Mouse (Mus musculus): ENCODE results near the gene Krt78. TPM values are rescaled to one million over a fixed set of nuclear protein-coding genes. Genes with fewer than 3 reads are reported as not detected.
A peak's percentile ranks its signal among the peaks of the same experiment; 100 is the strongest.

Gene Krt78
- total and polyA plus RNA-seq, 2 experiments from 2014 or later: not detected

GRCm38 (mm10) chr15:101976023-101976422 is 21.9 kb upstream of the Krt78 start:
- H3K27ac ChIP-seq (ENCODE audit: low read depth): peak overlapping the region; percentile 79
- no peak for ATAC-seq (ENCODE audit: insufficient read depth, low read depth)
- TF ChIP-seq CTCF (IDR thresholded peaks at IDR 0.05; ENCODE audit: low read depth) (no peak), EP300 (IDR thresholded peaks at IDR 0.05; ENCODE audit: low read depth) (no peak)
- no peak overlapping the region for H3K9ac ChIP-seq (replicated peaks; ENCODE audit: low read depth, low read length)
- H3K4me2 ChIP-seq (ENCODE audit: low read depth, low read length): no peak overlapping the region
- H3K4me1 ChIP-seq (ENCODE audit: control insufficient read depth, insufficient read depth): peaks cover 15% of the 10 kb centered on the region
- no peak for DNase-seq (ENCODE audit: low spot score)
- 83% methylated on average over 5 of the region's 5 CpGs for WGBS
- peaks cover 7% of the 10 kb centered on the region; the same call in 1 of the 2 replicates for H3K27me3 ChIP-seq (ENCODE audit: control insufficient read depth, insufficient read depth, low read length)
- H3K36me3 ChIP-seq (replicated peaks; ENCODE audit: control insufficient read depth, insufficient read depth, low read length): no peaks in the 10 kb centered on the region
- H3K4me3 ChIP-seq (ENCODE audit: low read depth, low read length): no peak overlapping the region
- no peaks in the 10 kb centered on the region for H3K9me3 ChIP-seq (replicated peaks; ENCODE audit: control insufficient read depth, low read length)

DNA sequence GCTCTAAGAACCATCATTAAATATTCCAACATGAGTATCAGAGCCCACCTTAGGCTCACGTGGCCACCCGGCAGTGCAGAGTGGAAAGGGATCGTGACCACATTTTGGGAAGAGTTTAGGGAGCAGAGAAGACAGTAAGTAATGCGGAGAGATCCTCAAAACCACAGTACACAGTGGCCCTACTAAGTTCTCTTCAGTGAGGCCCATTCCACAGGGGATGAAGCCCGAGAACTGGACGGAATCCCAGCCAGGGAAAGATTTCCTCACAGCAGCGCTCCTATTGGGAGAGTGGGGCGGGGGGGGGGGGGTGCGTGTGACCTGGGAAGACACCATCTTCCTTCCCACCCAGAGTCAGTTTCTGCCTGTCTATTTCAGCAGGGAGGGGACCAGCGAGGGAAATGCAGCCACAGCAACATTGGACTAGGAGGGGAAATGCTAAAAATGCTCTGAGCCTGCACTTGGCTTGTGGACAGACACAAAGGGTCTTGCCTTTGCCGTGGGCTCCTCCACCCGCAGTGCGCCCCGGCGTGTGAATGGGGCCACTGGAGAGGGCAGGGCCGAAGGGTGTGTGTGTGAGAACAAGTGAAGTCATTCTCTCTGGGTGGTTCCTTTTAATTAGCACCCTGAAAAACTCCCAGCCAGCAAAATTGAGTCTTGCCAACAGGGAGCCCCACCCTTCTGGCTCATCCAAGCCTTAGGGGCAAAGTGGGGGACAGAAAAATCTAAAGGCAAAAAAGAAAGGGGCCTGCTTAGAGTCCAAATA is 20.2 kb upstream of the Krt78 start:
- no peak for DNase-seq (ENCODE audit: low spot score)
- Histone ChIP-seq H3K9me3 (replicated peaks; ENCODE audit: control insufficient read depth, low read length) (no peaks in the 10 kb centered on the region), H3K4me3 (ENCODE audit: low read depth, low read length) (no peak overlapping the region), H3K4me2 (ENCODE audit: low read depth, low read length) (no peak overlapping the region), H3K9ac (replicated peaks; ENCODE audit: low read depth, low read length) (no peak overlapping the region), H3K27me3 (ENCODE audit: control insufficient read depth, insufficient read depth, low read length) (peaks cover 7% of the 10 kb centered on the region; the same call in 1 of the 2 replicates), H3K4me1 (ENCODE audit: control insufficient read depth, insufficient read depth) (peaks cover 15% of the 10 kb centered on the region), H3K36me3 (replicated peaks; ENCODE audit: control insufficient read depth, insufficient read depth, low read length) (no peaks in the 10 kb centered on the region), H3K27ac (ENCODE audit: low read depth) (no peak overlapping the region)
- no peak for TF ChIP-seq CTCF (IDR thresholded peaks at IDR 0.05; ENCODE audit: low read depth)
- TF ChIP-seq EP300 (IDR thresholded peaks at IDR 0.05; ENCODE audit: low read depth): no peak
- WGBS: 44% methylated on average over 16 of the region's 16 CpGs
- no peak for ATAC-seq (ENCODE audit: insufficient read depth, low read depth)

DNA sequence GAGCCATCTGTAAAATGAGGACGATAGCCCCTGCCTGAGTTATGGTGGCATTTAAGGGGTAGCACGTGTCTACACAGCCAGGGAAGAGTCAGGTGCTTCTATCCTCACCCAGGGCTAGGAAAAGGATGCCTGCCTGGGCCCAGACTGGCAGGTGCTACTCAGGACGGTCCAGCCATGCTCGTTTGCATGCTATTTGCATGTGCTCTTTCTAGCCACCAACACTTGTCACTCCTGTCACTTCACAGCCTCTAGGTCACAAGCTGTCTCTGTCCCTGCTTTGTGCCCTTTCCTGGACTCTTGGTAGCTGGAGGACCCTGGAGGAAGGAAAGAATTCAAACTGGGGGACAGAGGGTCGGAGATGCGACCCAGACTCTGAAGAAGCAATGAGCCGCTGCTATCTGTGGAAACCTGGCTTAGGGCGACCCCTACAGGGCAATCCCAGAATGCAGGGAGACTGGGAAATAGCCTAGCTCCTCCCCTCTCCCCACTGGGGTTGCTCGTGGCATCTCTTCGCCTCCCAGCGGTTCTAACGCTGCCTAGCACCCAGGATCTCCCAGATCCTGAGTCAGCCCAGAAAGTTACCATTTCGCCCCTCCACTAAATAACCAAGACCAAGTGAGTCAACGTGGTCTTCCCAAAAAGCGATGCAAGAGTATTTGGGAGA is 19.5 kb upstream of the Krt78 start:
- no peak overlapping the region for H3K27ac ChIP-seq (ENCODE audit: low read depth)
- no peak overlapping the region for H3K4me3 ChIP-seq (ENCODE audit: low read depth, low read length)
- H3K4me2 ChIP-seq (ENCODE audit: low read depth, low read length): no peak overlapping the region
- no peak overlapping the region for H3K9ac ChIP-seq (replicated peaks; ENCODE audit: low read depth, low read length)
- TF ChIP-seq CTCF (IDR thresholded peaks at IDR 0.05; ENCODE audit: low read depth): peak; percentile 97
- no peak for TF ChIP-seq EP300 (IDR thresholded peaks at IDR 0.05; ENCODE audit: low read depth)
- no peaks in the 10 kb centered on the region for H3K36me3 ChIP-seq (replicated peaks; ENCODE audit: control insufficient read depth, insufficient read depth, low read length)
- H3K9me3 ChIP-seq (replicated peaks; ENCODE audit: control insufficient read depth, low read length): no peaks in the 10 kb centered on the region
- ATAC-seq (ENCODE audit: insufficient read depth, low read depth) (peak; percentile 45), DNase-seq (ENCODE audit: low spot score) (peak; percentile 91)
- peaks cover 7% of the 10 kb centered on the region; the same call in 1 of the 2 replicates for H3K27me3 ChIP-seq (ENCODE audit: control insufficient read depth, insufficient read depth, low read length)
- peaks cover 15% of the 10 kb centered on the region for H3K4me1 ChIP-seq (ENCODE audit: control insufficient read depth, insufficient read depth)
- WGBS: 11% methylated on average over 15 of the region's 15 CpGs

DNA sequence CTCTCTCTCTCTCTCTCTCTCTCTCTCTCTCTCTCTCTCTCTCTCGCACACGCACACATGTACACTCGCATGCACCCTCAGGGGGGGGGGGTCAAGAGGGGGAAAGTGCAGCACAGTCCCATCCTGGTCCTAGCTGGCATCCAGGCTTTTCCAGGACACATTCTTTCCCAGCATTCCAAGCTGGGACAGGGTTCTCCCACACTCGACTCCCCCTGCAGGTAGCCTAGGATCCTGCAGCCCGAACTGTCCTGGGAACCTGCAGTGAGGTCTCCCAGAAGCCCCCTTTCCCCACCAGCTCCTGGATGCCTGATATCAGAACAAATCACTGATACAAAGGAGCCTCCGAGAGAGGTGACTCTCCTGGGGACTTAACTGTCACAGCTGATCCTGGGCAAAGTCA is 16.4 kb upstream of the Krt78 start:
- no peaks in the 10 kb centered on the region for H3K36me3 ChIP-seq (replicated peaks; ENCODE audit: control insufficient read depth, insufficient read depth, low read length)
- no peaks in the 10 kb centered on the region for H3K9me3 ChIP-seq (replicated peaks; ENCODE audit: control insufficient read depth, low read length)
- H3K4me2 ChIP-seq (ENCODE audit: low read depth, low read length): no peak overlapping the region
- peaks cover 7% of the 10 kb centered on the region; the same call in 1 of the 2 replicates for H3K27me3 ChIP-seq (ENCODE audit: control insufficient read depth, insufficient read depth, low read length)
- no peak overlapping the region for H3K4me3 ChIP-seq (ENCODE audit: low read depth, low read length)
- DNase-seq (ENCODE audit: low spot score) (peak; percentile 39), ATAC-seq (ENCODE audit: insufficient read depth, low read depth) (no peak; the same call in 1 of the 2 replicates)
- TF ChIP-seq EP300 (IDR thresholded peaks at IDR 0.05; ENCODE audit: low read depth) (no peak), CTCF (IDR thresholded peaks at IDR 0.05; ENCODE audit: low read depth) (peak; percentile 75)
- H3K9ac ChIP-seq (replicated peaks; ENCODE audit: low read depth, low read length): no peak overlapping the region
- WGBS: 0% methylated on average over 3 of the region's 6 CpGs
- H3K27ac ChIP-seq (ENCODE audit: low read depth): no peak overlapping the region
- no peaks in the 10 kb centered on the region for H3K4me1 ChIP-seq (ENCODE audit: control insufficient read depth, insufficient read depth)

GRCm38 (mm10) chr15:101966808-101967207 is 12.7 kb upstream of the Krt78 start:
- Histone ChIP-seq H3K27me3 (ENCODE audit: control insufficient read depth, insufficient read depth, low read length) (no peaks in the 10 kb centered on the region), H3K9ac (replicated peaks; ENCODE audit: low read depth, low read length) (no peak overlapping the region), H3K4me2 (ENCODE audit: low read depth, low read length) (no peak overlapping the region), H3K36me3 (replicated peaks; ENCODE audit: control insufficient read depth, insufficient read depth, low read length) (no peaks in the 10 kb centered on the region), H3K4me1 (ENCODE audit: control insufficient read depth, insufficient read depth) (no peaks in the 10 kb centered on the region), H3K27ac (ENCODE audit: low read depth) (no peak overlapping the region), H3K4me3 (ENCODE audit: low read depth, low read length) (no peak overlapping the region), H3K9me3 (replicated peaks; ENCODE audit: control insufficient read depth, low read length) (no peaks in the 10 kb centered on the region)
- TF ChIP-seq CTCF (IDR thresholded peaks at IDR 0.05; ENCODE audit: low read depth) (no peak), EP300 (IDR thresholded peaks at IDR 0.05; ENCODE audit: low read depth) (no peak)
- WGBS: 58% methylated on average over 8 of the region's 8 CpGs
- ATAC-seq (ENCODE audit: insufficient read depth, low read depth) (0 out of 2 replicates have a peak, but pooled peaks have one; percentile 20), DNase-seq (ENCODE audit: low spot score) (no peak)

Data from heart, postnatal 0 days (tissue).